Mouse (Mus musculus) stomach, embryonic 15.5 days (tissue): ENCODE results near the gene Sgpp1. TPM values are rescaled to one million over a fixed set of nuclear protein-coding genes. Genes with fewer than 3 reads are reported as not detected.

ENCODE experiments used
- polyA plus RNA-seq: library from polyadenylated mRNA; unstranded; fragments of >200 nt; fragmentation: Nextera tagmentation; extraction: Ambion mirVana; gene quantifications from 2 replicates; pipeline ENCODE4 v1.2.1, GENCODE M21; 2015

Sgpp1 gene
- polyA plus RNA-seq, 1 experiment from 2014 or later = 21.9 TPM

Other genes with a start within 250 kb of the Sgpp1 start
- gene Ppp2r5e, start 139.5 kb downstream of the Sgpp1 start, polyA plus RNA-seq = 11.9 and 12.5 TPM in 2 replicates
- gene Wdr89, start 66.2 kb downstream of the Sgpp1 start, polyA plus RNA-seq = 10.8 and 16.8 TPM in 2 replicates
- 49.2 and 53.1 TPM in 2 replicates for gene Syne2, start 82.4 kb upstream of the Sgpp1 start, polyA plus RNA-seq